Mouse (Mus musculus): ENCODE results near the gene Msi2. TPM values are rescaled to one million over a fixed set of nuclear protein-coding genes. Genes with fewer than 3 reads are reported as not detected.

The Msi2 gene
- polyA plus RNA-seq, 1 experiment: 14.2 TPM

- DNase-seq (ENCODE audit: low read depth in 1 of 2, low spot score in 2 of 2): no peak
- Histone ChIP-seq H3K4me3 (ENCODE audit: extremely low read depth, insufficient read depth, insufficient read length) (no peak overlapping the region), H3K36me3 (ENCODE audit: control insufficient read depth, insufficient read depth, low read length) (peaks cover 17% of the 10 kb centered on the region), H3K27ac (ENCODE audit: insufficient read depth, low read length) (no peak overlapping the region), H3K4me1 (ENCODE audit: control insufficient read depth, insufficient read depth, insufficient read length) (peaks cover 5% of the 10 kb centered on the region), H3K27me3 (ENCODE audit: control insufficient read depth, insufficient read depth, low read length) (no peaks in the 10 kb centered on the region)
- TF ChIP-seq CTCF (IDR thresholded peaks at IDR 0.05; ENCODE audit: extremely low read depth, insufficient read depth, insufficient read length, insufficient replicate concordance) (no peak), POLR2A (IDR thresholded peaks at IDR 0.05; ENCODE audit: low read depth, low read length) (no peak)
- 57% methylated on average over 7 of the region's 7 CpGs for whole genome bisulfite sequencing
Measured at GRCm38 (mm10) chr11:88714127-88714526, 4.2 kb downstream of the Msi2 start.

- H3K4me1 ChIP-seq (ENCODE audit: control insufficient read depth, insufficient read depth, insufficient read length): peaks cover 5% of the 10 kb centered on the region
- no peak overlapping the region for H3K4me3 ChIP-seq (ENCODE audit: extremely low read depth, insufficient read depth, insufficient read length)
- 70% methylated on average over 9 of the region's 9 CpGs for WGBS
- no peak for DNase-seq (ENCODE audit: low read depth in 1 of 2, low spot score in 2 of 2)
- peaks cover 17% of the 10 kb centered on the region for H3K36me3 ChIP-seq (ENCODE audit: control insufficient read depth, insufficient read depth, low read length)
- TF ChIP-seq POLR2A (IDR thresholded peaks at IDR 0.05; ENCODE audit: low read depth, low read length) (no peak), CTCF (IDR thresholded peaks at IDR 0.05; ENCODE audit: extremely low read depth, insufficient read depth, insufficient read length, insufficient replicate concordance) (no peak)
- no peaks in the 10 kb centered on the region for H3K27me3 ChIP-seq (ENCODE audit: control insufficient read depth, insufficient read depth, low read length)
- no peak overlapping the region for H3K27ac ChIP-seq (ENCODE audit: insufficient read depth, low read length)
Measured at GRCm38 (mm10) chr11:88713479-88713878, 4.8 kb downstream of the Msi2 start.

GRCm38 (mm10) chr11:88709876-88710614 lies 8.3 kb downstream of the Msi2 start:
- no peak for TF ChIP-seq POLR2A (IDR thresholded peaks at IDR 0.05; ENCODE audit: low read depth, low read length)
- no peak for TF ChIP-seq CTCF (IDR thresholded peaks at IDR 0.05; ENCODE audit: extremely low read depth, insufficient read depth, insufficient read length, insufficient replicate concordance)
- Histone ChIP-seq H3K27ac (ENCODE audit: insufficient read depth, low read length) (no peak overlapping the region), H3K4me1 (ENCODE audit: control insufficient read depth, insufficient read depth, insufficient read length) (no peaks in the 10 kb centered on the region; the same call in 1 of the 2 replicates), H3K27me3 (ENCODE audit: control insufficient read depth, insufficient read depth, low read length) (no peaks in the 10 kb centered on the region), H3K36me3 (ENCODE audit: control insufficient read depth, insufficient read depth, low read length) (peaks cover 19% of the 10 kb centered on the region), H3K4me3 (ENCODE audit: extremely low read depth, insufficient read depth, insufficient read length) (no peak overlapping the region)
- 94% methylated on average over 15 of the region's 15 CpGs for WGBS
- DNase-seq (ENCODE audit: low read depth in 1 of 2, low spot score in 2 of 2): no peak

GRCm38 (mm10) chr11:88707228-88707775 lies 11.0 kb downstream of the Msi2 start:
- WGBS: 88% methylated on average over 11 of the region's 11 CpGs
- no peak for DNase-seq (ENCODE audit: low read depth in 1 of 2, low spot score in 2 of 2)

GRCm38 (mm10) chr11:88704688-88705087 lies 13.6 kb downstream of the Msi2 start:
- Histone ChIP-seq H3K36me3 (ENCODE audit: control insufficient read depth, insufficient read depth, low read length) (peaks cover 8% of the 10 kb centered on the region), H3K4me1 (ENCODE audit: control insufficient read depth, insufficient read depth, insufficient read length) (no peaks in the 10 kb centered on the region), H3K27ac (ENCODE audit: insufficient read depth, low read length) (no peak overlapping the region), H3K27me3 (ENCODE audit: control insufficient read depth, insufficient read depth, low read length) (no peaks in the 10 kb centered on the region), H3K4me3 (ENCODE audit: extremely low read depth, insufficient read depth, insufficient read length) (no peak overlapping the region)
- DNase-seq (ENCODE audit: low read depth in 1 of 2, low spot score in 2 of 2): no peak
- WGBS: 87% methylated on average over 10 of the region's 10 CpGs
- TF ChIP-seq POLR2A (IDR thresholded peaks at IDR 0.05; ENCODE audit: low read depth, low read length): no peak
- TF ChIP-seq CTCF (IDR thresholded peaks at IDR 0.05; ENCODE audit: extremely low read depth, insufficient read depth, insufficient read length, insufficient replicate concordance): no peak

More at GRCm38 (mm10) chr11:88707228-88707775, 11.0 kb downstream of the Msi2 start:
- Histone ChIP-seq H3K4me3 (ENCODE audit: extremely low read depth, insufficient read depth, insufficient read length) (no peak overlapping the region), H3K27ac (ENCODE audit: insufficient read depth, low read length) (no peak overlapping the region), H3K4me1 (ENCODE audit: control insufficient read depth, insufficient read depth, insufficient read length) (no peaks in the 10 kb centered on the region), H3K27me3 (ENCODE audit: control insufficient read depth, insufficient read depth, low read length) (no peaks in the 10 kb centered on the region), H3K36me3 (ENCODE audit: control insufficient read depth, insufficient read depth, low read length) (peaks cover 17% of the 10 kb centered on the region)
- TF ChIP-seq POLR2A (IDR thresholded peaks at IDR 0.05; ENCODE audit: low read depth, low read length) (no peak), CTCF (IDR thresholded peaks at IDR 0.05; ENCODE audit: extremely low read depth, insufficient read depth, insufficient read length, insufficient replicate concordance) (no peak)

- no peak for TF ChIP-seq POLR2A (IDR thresholded peaks at IDR 0.05; ENCODE audit: low read depth, low read length)
- TF ChIP-seq CTCF (IDR thresholded peaks at IDR 0.05; ENCODE audit: extremely low read depth, insufficient read depth, insufficient read length, insufficient replicate concordance): no peak
- DNase-seq (ENCODE audit: low read depth in 1 of 2, low spot score in 2 of 2): no peak
- H3K4me1 ChIP-seq (ENCODE audit: control insufficient read depth, insufficient read depth, insufficient read length): no peaks in the 10 kb centered on the region
- 89% methylated on average over 4 of the region's 4 CpGs for WGBS
- no peaks in the 10 kb centered on the region for H3K27me3 ChIP-seq (ENCODE audit: control insufficient read depth, insufficient read depth, low read length)
- H3K36me3 ChIP-seq (ENCODE audit: control insufficient read depth, insufficient read depth, low read length): peaks cover 8% of the 10 kb centered on the region
- H3K27ac ChIP-seq (ENCODE audit: insufficient read depth, low read length): no peak overlapping the region
- H3K4me3 ChIP-seq (ENCODE audit: extremely low read depth, insufficient read depth, insufficient read length): no peak overlapping the region
Measured at GRCm38 (mm10) chr11:88703220-88703619, 15.1 kb downstream of the Msi2 start.
